Mouse (Mus musculus): ENCODE data around the gene Tbc1d4.

DNA sequence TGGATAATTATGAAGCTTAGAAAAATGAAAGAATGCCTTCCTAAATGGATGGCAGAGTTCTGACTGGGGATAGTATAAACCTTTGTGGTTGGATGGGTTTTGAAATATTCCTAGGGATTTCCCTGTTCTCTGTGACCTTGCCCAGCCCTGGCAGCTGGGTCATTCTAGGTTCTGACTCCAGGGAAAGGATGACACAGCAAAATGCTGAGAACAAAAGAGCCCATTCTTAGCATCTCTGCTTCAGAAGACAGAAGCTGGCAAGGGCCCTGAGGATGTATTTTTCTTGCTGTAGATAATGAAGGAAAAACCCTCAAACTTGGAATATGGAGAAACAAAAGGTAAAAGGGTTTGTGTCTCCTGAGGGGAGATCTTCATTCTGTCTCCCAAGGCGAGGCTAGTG is 4.2 kb upstream of the Tbc1d4 start:
- no peak for TF ChIP-seq CTCF (IDR thresholded peaks at IDR 0.05; ENCODE audit: extremely low read depth, insufficient read depth, insufficient read length, insufficient replicate concordance)
- TF ChIP-seq POLR2A (IDR thresholded peaks at IDR 0.05; ENCODE audit: low read depth, low read length), result no peak

All from spleen, adult 2 months (tissue).